Mouse (Mus musculus) embryonic facial prominence, embryonic 12.5 days (tissue): Measurements from ENCODE around the gene Hsbp1. TPM values are rescaled to one million over a fixed set of nuclear protein-coding genes. Genes with fewer than 3 reads are reported as not detected.
A peak's percentile ranks its signal among the peaks of the same experiment; 100 is the strongest.
"Not testable (repeated sequence)": the region's sequence is repeated elsewhere in the genome, so short reads cannot be mapped to it uniquely, and the experiment has no call there.

ENCODE experiments used
- ATAC-seq: fragments of 200-750 bp; cut with Nextera tagmentation; 2 replicates; pipeline ENCODE4 v1.8.0; 2017; ENCODE audit not compliant: insufficient number of reproducible peaks, insufficient read depth, low FRiP score, low TSS enrichment
- H3K27ac ChIP-seq: fragments of 300-500 bp; sonication (generic); 2 replicates; pipeline ENCODE4 v1.5.1; 2016; ENCODE audit warnings: mild to moderate bottlenecking
- H3K27me3 ChIP-seq: fragments of 300-500 bp; sonication (generic); 2 replicates; pipeline ENCODE4 v1.6.1; 2016; ENCODE audit warnings: mild to moderate bottlenecking, moderate library complexity
- H3K36me3 ChIP-seq: fragments of 300-500 bp; sonication (generic); 2 replicates; pipeline ENCODE4 v1.6.1; 2016; ENCODE audit warnings: mild to moderate bottlenecking
- H3K4me1 ChIP-seq: fragments of 300-500 bp; sonication (generic); 2 replicates; pipeline ENCODE4 v1.6.1; 2016
- H3K4me2 ChIP-seq: fragments of 300-500 bp; sonication (generic); replicated peaks from 2 replicates; pipeline ENCODE4 v1.6.1; 2016; ENCODE audit warnings: mild to moderate bottlenecking, moderate library complexity
- H3K4me3 ChIP-seq: fragments of 300-500 bp; sonication (generic); 2 replicates; pipeline ENCODE4 v1.5.1; 2016; ENCODE audit warnings: mild to moderate bottlenecking
- H3K9ac ChIP-seq: fragments of 300-500 bp; sonication (generic); 2 replicates; pipeline ENCODE4 v1.6.1; 2016; ENCODE audit warnings: mild to moderate bottlenecking, moderate library complexity
- H3K9me3 ChIP-seq: fragments of 300-500 bp; sonication (generic); 2 replicates; pipeline ENCODE4 v1.6.1; 2016; ENCODE audit warnings: mild to moderate bottlenecking, moderate library complexity
- WGBS: fragments of 180-500 bp; shearing (Covaris S2); methylation state at CpG from one replicate; pipeline ENCODE4 v1.1.7; 2016; 5-methylcytosine and 5-hydroxymethylcytosine counted together
- polyA plus RNA-seq: library from polyadenylated mRNA; unstranded; fragments of >200 nt; fragmentation: Nextera tagmentation; extraction: Ambion mirVana; gene quantifications from 2 replicates; pipeline ENCODE4 v1.2.1, GENCODE M21; 2016

The Hsbp1 gene
- polyA plus RNA-seq, result 325 and 333 TPM in 2 replicates

DNA sequence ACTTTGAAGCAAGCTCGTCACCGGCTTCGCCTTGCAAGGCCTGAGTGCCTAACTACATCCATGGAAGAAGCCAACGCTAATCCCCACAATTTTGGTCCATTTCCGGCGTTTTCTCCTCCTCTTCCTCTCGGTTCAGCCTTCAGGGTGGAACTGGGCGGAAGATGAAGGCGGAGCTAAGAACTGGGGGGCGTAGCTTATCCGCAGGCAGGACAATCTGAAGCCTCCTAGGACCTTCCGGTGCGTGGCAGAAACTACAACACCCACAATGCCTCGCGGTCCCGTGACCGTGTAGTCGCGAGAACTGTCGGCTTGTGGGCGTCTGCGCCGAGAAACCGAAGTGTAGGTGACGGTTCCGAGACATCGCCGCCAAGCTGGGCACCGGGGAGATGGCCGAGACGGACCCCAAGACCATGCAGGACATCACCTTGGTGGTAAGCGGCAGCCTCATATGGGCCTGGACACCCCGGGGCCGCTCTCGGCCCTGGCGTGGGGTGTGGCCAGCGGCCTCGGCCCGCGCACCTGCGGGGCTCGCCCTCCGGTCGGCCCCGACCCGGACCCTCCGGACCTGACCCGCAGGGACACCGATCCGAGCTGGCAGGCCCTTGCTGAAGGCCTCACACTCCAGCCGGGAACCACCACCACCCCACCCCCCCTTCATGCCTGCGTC, at the start of gene Hsbp1:
Gene Hsbp1 (plus strand): TSS at position 299 of the 667 bp plus-strand sequence.
- no peaks in the 10 kb centered on the region for H3K9me3 ChIP-seq
- ATAC-seq, result peak; percentile 96
- H3K4me1 ChIP-seq, result peaks cover 8% of the 10 kb centered on the region
- peak within 1 kb of the TSS; percentile 95 for H3K4me3 ChIP-seq
- H3K4me2 ChIP-seq, result peak within 1 kb of the TSS; percentile 66
- H3K36me3 ChIP-seq, result peaks cover 33% of the 10 kb centered on the region
- WGBS, result 2% methylated on average over 52 of the region's 52 CpGs
- peak within 1 kb of the TSS; percentile 90 for H3K9ac ChIP-seq
- H3K27ac ChIP-seq, result no peak within 1 kb of the TSS
- H3K27me3 ChIP-seq, result no peaks in the 10 kb centered on the region

GRCm38 (mm10) chr8:119295477-119295876, 48.8 kb upstream of the Hsbp1 start:
- no peaks in the 10 kb centered on the region for H3K27me3 ChIP-seq
- no peak overlapping the region for H3K27ac ChIP-seq
- H3K36me3 ChIP-seq, result no peaks in the 10 kb centered on the region
- H3K4me1 ChIP-seq, result no peaks in the 10 kb centered on the region
- 82% methylated on average over 13 of the region's 13 CpGs for WGBS
- no peak overlapping the region for H3K4me2 ChIP-seq
- H3K9ac ChIP-seq, result no peak overlapping the region
- ATAC-seq, result no peak
- H3K4me3 ChIP-seq, result no peak overlapping the region
- H3K9me3 ChIP-seq, result no peaks in the 10 kb centered on the region

- WGBS, result 26% methylated on average over 3 of the region's 3 CpGs
- ATAC-seq, result not testable (repeated sequence)
Measured at GRCm38 (mm10) chr8:119297752-119298151, 46.5 kb upstream of the Hsbp1 start.

DNA sequence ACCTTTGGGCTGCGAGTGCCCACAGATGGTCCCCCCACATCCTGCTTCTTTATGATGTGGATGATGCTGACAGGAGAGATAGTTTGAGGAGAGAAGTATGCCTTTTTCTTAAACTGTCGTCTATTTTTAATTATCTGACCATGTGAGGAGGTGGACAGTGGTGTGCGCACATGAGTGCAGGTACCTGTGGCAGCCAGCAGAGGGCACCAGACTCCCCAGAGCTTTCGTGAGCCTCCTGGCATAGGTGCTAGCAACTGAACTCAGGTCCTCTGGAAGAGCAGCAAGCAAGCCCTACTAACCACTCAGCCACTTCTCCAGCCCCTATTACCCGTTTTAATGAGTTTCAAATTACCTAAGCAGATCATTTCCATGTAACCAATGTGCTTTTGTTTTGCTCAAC, 44.0 kb upstream of the Hsbp1 start:
- no peaks in the 10 kb centered on the region for H3K27me3 ChIP-seq
- 84% methylated on average over 5 of the region's 5 CpGs for WGBS
- H3K9ac ChIP-seq, result no peak overlapping the region
- no peak for ATAC-seq
- no peak overlapping the region for H3K27ac ChIP-seq
- no peaks in the 10 kb centered on the region for H3K4me1 ChIP-seq
- H3K36me3 ChIP-seq, result no peaks in the 10 kb centered on the region
- no peak overlapping the region for H3K4me2 ChIP-seq
- H3K4me3 ChIP-seq, result no peak overlapping the region
- H3K9me3 ChIP-seq, result 0 out of 2 replicates have a peak, but pooled peaks cover 4% of the 10 kb centered on the region

More at GRCm38 (mm10) chr8:119297752-119298151, 46.5 kb upstream of the Hsbp1 start:
- not testable (repeated sequence) for H3K27me3 ChIP-seq, H3K27ac ChIP-seq, H3K4me2 ChIP-seq, H3K4me3 ChIP-seq, H3K4me1 ChIP-seq, H3K9me3 ChIP-seq, H3K36me3 ChIP-seq, H3K9ac ChIP-seq

- H3K4me3 ChIP-seq, result no peak overlapping the region
- no peak overlapping the region for H3K27ac ChIP-seq
- no peaks in the 10 kb centered on the region for H3K36me3 ChIP-seq
- WGBS, result 86% methylated on average over 8 of the region's 8 CpGs
- H3K4me1 ChIP-seq, result no peaks in the 10 kb centered on the region
- H3K9me3 ChIP-seq, result 0 out of 2 replicates have a peak, but pooled peaks cover 4% of the 10 kb centered on the region
- ATAC-seq, result no peak
- H3K9ac ChIP-seq, result no peak overlapping the region
- no peaks in the 10 kb centered on the region for H3K27me3 ChIP-seq
- no peak overlapping the region for H3K4me2 ChIP-seq
Measured at GRCm38 (mm10) chr8:119304196-119304595, 40.1 kb upstream of the Hsbp1 start.

GRCm38 (mm10) chr8:119311412-119311811, 32.9 kb upstream of the Hsbp1 start:
- WGBS, result 25% methylated on average over 3 of the region's 3 CpGs
- ATAC-seq, result no peak

GRCm38 (mm10) chr8:119323215-119323614, 21.1 kb upstream of the Hsbp1 start:
- Histone ChIP-seq H3K36me3 (no peaks in the 10 kb centered on the region), H3K27ac (no peak overlapping the region), H3K9me3 (no peaks in the 10 kb centered on the region), H3K27me3 (no peaks in the 10 kb centered on the region), H3K4me2 (no peak overlapping the region), H3K4me3 (no peak overlapping the region), H3K9ac (no peak overlapping the region), H3K4me1 (no peaks in the 10 kb centered on the region)
- WGBS, result 68% methylated on average over 6 of the region's 6 CpGs
- no peak for ATAC-seq

More at GRCm38 (mm10) chr8:119311412-119311811, 32.9 kb upstream of the Hsbp1 start:
- H3K27me3 ChIP-seq, result no peaks in the 10 kb centered on the region
- H3K36me3 ChIP-seq, result no peaks in the 10 kb centered on the region
- no peak overlapping the region for H3K4me3 ChIP-seq
- no peaks in the 10 kb centered on the region for H3K9me3 ChIP-seq
- no peaks in the 10 kb centered on the region for H3K4me1 ChIP-seq
- no peak overlapping the region for H3K27ac ChIP-seq
- no peak overlapping the region for H3K4me2 ChIP-seq
- no peak overlapping the region for H3K9ac ChIP-seq

DNA sequence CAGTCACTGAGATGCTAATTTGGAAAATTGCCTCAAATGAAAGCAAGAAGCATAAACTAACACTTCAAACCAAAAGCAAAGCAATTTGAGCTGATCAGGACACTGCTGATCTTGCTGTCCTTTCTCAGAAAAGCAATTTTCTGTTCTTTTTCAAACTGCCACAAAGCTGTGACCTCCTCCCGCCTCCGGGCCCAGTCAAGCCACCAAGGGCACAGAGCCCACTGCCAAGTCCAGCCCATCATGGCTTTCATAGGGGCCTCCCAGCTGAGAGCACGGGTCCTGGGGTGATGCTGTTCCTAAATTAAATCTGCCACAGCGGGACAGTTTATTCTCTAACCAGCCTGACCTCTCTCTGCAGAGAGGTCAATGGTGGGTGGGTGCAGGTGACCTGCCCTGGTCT, 4.7 kb upstream of the Hsbp1 start:
- H3K4me1 ChIP-seq, result no peaks in the 10 kb centered on the region
- no peak for ATAC-seq
- no peak overlapping the region for H3K4me2 ChIP-seq
- H3K27me3 ChIP-seq, result no peaks in the 10 kb centered on the region; the same call in 1 of the 2 replicates
- no peaks in the 10 kb centered on the region for H3K9me3 ChIP-seq
- H3K4me3 ChIP-seq, result no peak overlapping the region
- H3K36me3 ChIP-seq, result no peaks in the 10 kb centered on the region
- no peak overlapping the region for H3K9ac ChIP-seq
- no peak overlapping the region for H3K27ac ChIP-seq
- 64% methylated on average over 4 of the region's 4 CpGs for WGBS

DNA sequence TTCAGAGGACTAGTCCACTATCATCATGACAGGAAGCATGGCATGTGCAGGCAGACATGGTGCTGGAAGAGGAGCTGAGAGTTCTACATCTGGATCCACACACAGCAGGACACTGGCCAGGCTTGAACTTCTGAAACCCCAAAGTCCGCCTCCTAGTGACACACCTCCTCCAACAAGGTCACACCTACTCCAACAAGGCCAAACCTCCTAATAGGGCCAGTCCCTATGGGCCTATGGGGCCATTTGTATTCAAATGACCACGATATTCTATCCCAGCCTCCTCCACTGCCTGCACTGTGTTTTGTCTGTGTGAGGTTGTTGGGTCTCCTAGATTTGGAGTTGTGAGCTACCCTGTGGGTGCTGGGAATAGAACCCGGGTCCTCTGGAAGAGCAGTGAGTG, 682 bp upstream of the Hsbp1 start:
- WGBS, result 80% methylated on average over 3 of the region's 3 CpGs
- no peaks in the 10 kb centered on the region for H3K27me3 ChIP-seq
- H3K4me3 ChIP-seq, result peak overlapping the region; percentile 95
- no peaks in the 10 kb centered on the region for H3K9me3 ChIP-seq
- H3K4me2 ChIP-seq, result peak overlapping the region; percentile 66
- peaks cover 8% of the 10 kb centered on the region for H3K4me1 ChIP-seq
- H3K27ac ChIP-seq, result no peak overlapping the region
- H3K36me3 ChIP-seq, result peaks cover 26% of the 10 kb centered on the region
- ATAC-seq, result peak; percentile 6; the same call in 1 of the 2 replicates
- H3K9ac ChIP-seq, result no peak overlapping the region

- WGBS, result 52% methylated on average over 22 of the region's 22 CpGs
- H3K4me3 ChIP-seq, result peak overlapping the region; percentile 95
- ATAC-seq, result 0 out of 2 replicates have a peak, but pooled peaks have one; percentile 13
- H3K27ac ChIP-seq, result no peak overlapping the region
- peak overlapping the region; percentile 66 for H3K4me2 ChIP-seq
- H3K9me3 ChIP-seq, result no peaks in the 10 kb centered on the region
- peak overlapping the region; percentile 90 for H3K9ac ChIP-seq
- peaks cover 8% of the 10 kb centered on the region for H3K4me1 ChIP-seq
- H3K36me3 ChIP-seq, result peaks cover 38% of the 10 kb centered on the region
- H3K27me3 ChIP-seq, result no peaks in the 10 kb centered on the region
Measured at GRCm38 (mm10) chr8:119345029-119345682, 868 bp downstream of the Hsbp1 start.

- H3K4me3 ChIP-seq, result 0 out of 2 replicates have a peak overlapping the region, but pooled peaks have one; percentile 95
- H3K9ac ChIP-seq, result no peak overlapping the region; the same call in 1 of the 2 replicates
- WGBS, result 82% methylated on average over 15 of the region's 15 CpGs
- H3K4me2 ChIP-seq, result peak overlapping the region; percentile 66
- H3K27me3 ChIP-seq, result no peaks in the 10 kb centered on the region
- H3K9me3 ChIP-seq, result no peaks in the 10 kb centered on the region
- ATAC-seq, result no peak
- H3K4me1 ChIP-seq, result peaks cover 8% of the 10 kb centered on the region
- H3K36me3 ChIP-seq, result peaks cover 43% of the 10 kb centered on the region
- no peak overlapping the region for H3K27ac ChIP-seq
Measured at GRCm38 (mm10) chr8:119345683-119346075, 1.4 kb downstream of the Hsbp1 start.

GRCm38 (mm10) chr8:119351647-119352046, 7.4 kb downstream of the Hsbp1 start:
- H3K4me3 ChIP-seq, result no peak overlapping the region
- no peak overlapping the region for H3K4me2 ChIP-seq
- ATAC-seq, result no peak
- WGBS, result 92% methylated on average over 19 of the region's 19 CpGs
- H3K9ac ChIP-seq, result no peak overlapping the region
- no peaks in the 10 kb centered on the region for H3K9me3 ChIP-seq
- H3K27ac ChIP-seq, result no peak overlapping the region
- H3K36me3 ChIP-seq, result peaks cover 38% of the 10 kb centered on the region
- H3K4me1 ChIP-seq, result no peaks in the 10 kb centered on the region
- no peaks in the 10 kb centered on the region for H3K27me3 ChIP-seq
